21 mouse cellular contexts compared by ENCODE assay signal in the genomic region with DNA sequence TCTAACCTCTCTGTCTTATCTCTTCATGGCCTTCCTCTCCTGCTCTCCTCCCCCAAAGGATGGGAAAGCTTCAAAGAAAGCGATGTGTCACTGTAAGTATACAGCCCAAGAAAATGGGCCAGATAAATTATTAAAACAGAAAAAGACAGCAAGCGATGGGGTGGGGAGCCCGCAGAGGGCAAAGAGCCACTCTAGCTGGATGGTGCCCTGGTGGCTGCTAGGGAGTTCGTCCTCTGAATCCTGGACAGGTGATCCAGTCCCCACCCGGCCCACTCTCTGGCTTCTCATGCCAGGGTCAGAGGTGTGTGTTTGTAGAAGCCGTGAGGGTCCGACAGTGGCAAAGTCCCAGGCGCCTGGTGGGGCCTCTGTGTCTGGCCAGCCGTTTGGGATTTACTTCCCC. TPM values are rescaled to one million over a fixed set of nuclear protein-coding genes. Genes with fewer than 3 reads are reported as not detected.
DNase-seq lines count a peak whose midpoint lies in the region; ATAC-seq lines count a peak whose summit lies in the region.
"Had no signal": no experiment of that assay in that cellular context is flagged by ENCODE, and none has a peak within 500 bp of the region (broad histone marks: within the 10 kb centered on the region; RNA-seq: fewer than 3 reads in every experiment).

No protein-coding gene starts in this region.

- DNase-seq in adrenal gland, postnatal 10 days = peak; percentile 34
- DNase-seq in adrenal gland, adult 8-10 months = no peak
- no peak for DNase-seq in forebrain, embryonic 10.5 days (ENCODE audit: extremely low spot score, low spot score)
- no peak for DNase-seq in forebrain, embryonic 14.5 days (ENCODE audit: low spot score)
- DNase-seq: cerebellum, adult 11 months; cerebellum, adult 18-20 months; cerebellum, adult 8-10 months; cerebellum, adult 9-11 months; cerebellum, postnatal 14 days; cerebellum, postnatal 36 days; embryo, embryonic 11 days had no signal

- H3K27me3 ChIP-seq in forebrain, embryonic 10.5 days (ENCODE audit: poor library complexity, severe bottlenecking) = peaks cover 81% of the 10 kb centered on the region
- peaks cover 9% of the 10 kb centered on the region; the same call in 1 of the 2 replicates for H3K27me3 ChIP-seq in forebrain, embryonic 14.5 days (replicated peaks; ENCODE audit: control insufficient read depth, insufficient read depth, low read length)
- H3K27me3 ChIP-seq in hindbrain, embryonic 13.5 days = peaks cover 20% of the 10 kb centered on the region
- H3K27me3 ChIP-seq in hindbrain, embryonic 16.5 days (replicated peaks; ENCODE audit: control insufficient read depth, insufficient read depth, low read length) = no peaks in the 10 kb centered on the region; the same call in none of the 2 replicates

- peaks cover 61% of the 10 kb centered on the region for H3K4me1 ChIP-seq in forebrain, embryonic 10.5 days
- peaks cover 11% of the 10 kb centered on the region; the same call in 1 of the 2 replicates for H3K4me1 ChIP-seq in forebrain, embryonic 14.5 days (ENCODE audit: control insufficient read depth, insufficient read depth, low read length)
- peaks cover 31% of the 10 kb centered on the region for H3K4me1 ChIP-seq in hindbrain, embryonic 13.5 days (replicated peaks)
- H3K4me1 ChIP-seq in hindbrain, embryonic 16.5 days (ENCODE audit: control insufficient read depth, insufficient read depth, low read depth, low read length) = peaks cover 15% of the 10 kb centered on the region

- WGBS in forebrain, embryonic 10.5 days = 62% methylated on average over 9 of the region's 9 CpGs
- 68% methylated on average over 9 of the region's 9 CpGs for WGBS in forebrain, embryonic 14.5 days
- 68% methylated on average over 9 of the region's 9 CpGs for WGBS in hindbrain, embryonic 13.5 days
- 76% methylated on average over 9 of the region's 9 CpGs for WGBS in hindbrain, embryonic 16.5 days

- no peaks in the 10 kb centered on the region; the same call in 1 of the 2 replicates for H3K9me3 ChIP-seq in forebrain, embryonic 10.5 days
- no peaks in the 10 kb centered on the region for H3K9me3 ChIP-seq in forebrain, embryonic 14.5 days (replicated peaks; ENCODE audit: control insufficient read depth, low read length)
- H3K9me3 ChIP-seq in hindbrain, embryonic 13.5 days = no peaks in the 10 kb centered on the region
- H3K9me3 ChIP-seq in hindbrain, embryonic 16.5 days (ENCODE audit: control insufficient read depth, low read length) = no peaks in the 10 kb centered on the region
- H3K9me3 ChIP-seq: embryonic facial prominence, embryonic 13.5 days; embryonic facial prominence, embryonic 15.5 days; forebrain, embryonic 13.5 days had no signal

- no peak overlapping the region for H3K9ac ChIP-seq in forebrain, embryonic 14.5 days (ENCODE audit: low read length)
- H3K9ac ChIP-seq in hindbrain, embryonic 13.5 days = 0 out of 2 replicates have a peak overlapping the region, but pooled peaks have one; percentile 24
- no peak overlapping the region for H3K9ac ChIP-seq in hindbrain, embryonic 16.5 days (ENCODE audit: low read depth, low read length)
- H3K9ac ChIP-seq: embryonic facial prominence, embryonic 13.5 days; embryonic facial prominence, embryonic 15.5 days; forebrain, embryonic 13.5 days had no signal

- H3K36me3 ChIP-seq in forebrain, embryonic 10.5 days (replicated peaks) = no peaks in the 10 kb centered on the region
- H3K36me3 ChIP-seq in forebrain, embryonic 14.5 days (ENCODE audit: control insufficient read depth, insufficient read depth, low read length) = no peaks in the 10 kb centered on the region
- H3K36me3 ChIP-seq in hindbrain, embryonic 13.5 days = no peaks in the 10 kb centered on the region
- H3K36me3 ChIP-seq in hindbrain, embryonic 16.5 days (ENCODE audit: control insufficient read depth, insufficient read depth, low read length) = no peaks in the 10 kb centered on the region
- H3K36me3 ChIP-seq: embryonic facial prominence, embryonic 13.5 days; embryonic facial prominence, embryonic 15.5 days had no signal

- H3K4me3 ChIP-seq in forebrain, embryonic 10.5 days = no peak overlapping the region
- no peak overlapping the region for H3K4me3 ChIP-seq in forebrain, embryonic 14.5 days (ENCODE audit: low read depth, low read length)
- H3K4me3 ChIP-seq in hindbrain, embryonic 13.5 days = no peak overlapping the region
- no peak overlapping the region for H3K4me3 ChIP-seq in hindbrain, embryonic 16.5 days (ENCODE audit: low read length)
- H3K4me3 ChIP-seq: embryonic facial prominence, embryonic 13.5 days; embryonic facial prominence, embryonic 15.5 days; erythroblast, embryonic 14.5 days; forebrain, embryonic 13.5 days had no signal

- H3K4me2 ChIP-seq in forebrain, embryonic 14.5 days (ENCODE audit: low read length) = no peak overlapping the region
- no peak overlapping the region for H3K4me2 ChIP-seq in hindbrain, embryonic 13.5 days
- no peak overlapping the region for H3K4me2 ChIP-seq in hindbrain, embryonic 16.5 days (ENCODE audit: low read length)
- H3K4me2 ChIP-seq: embryonic facial prominence, embryonic 13.5 days; embryonic facial prominence, embryonic 15.5 days; forebrain, embryonic 13.5 days had no signal

- H3K27ac ChIP-seq in forebrain, embryonic 10.5 days = 0 out of 2 replicates have a peak overlapping the region, but pooled peaks have one; percentile 6
- no peak overlapping the region for H3K27ac ChIP-seq in forebrain, embryonic 14.5 days (ENCODE audit: low read depth, low read length)
- no peak overlapping the region for H3K27ac ChIP-seq in hindbrain, embryonic 13.5 days
- no peak overlapping the region for H3K27ac ChIP-seq in hindbrain, embryonic 16.5 days (ENCODE audit: low read depth, low read length)
- H3K27ac ChIP-seq: embryonic facial prominence, embryonic 13.5 days; embryonic facial prominence, embryonic 15.5 days; forebrain, embryonic 13.5 days had no signal

- no peak for ATAC-seq in forebrain, embryonic 14.5 days
- no peak for ATAC-seq in hindbrain, embryonic 13.5 days (ENCODE audit: low FRiP score)
- no peak for ATAC-seq in hindbrain, embryonic 16.5 days
- ATAC-seq: forebrain, embryonic 13.5 days; forebrain, embryonic 16.5 days had no signal

RNA-seq across cellular contexts. Expression of gene Nkd1, which starts 3.1 kb away (rescaled TPM):
- total RNA-seq in adrenal gland, postnatal 10 days (2021) = 10 to 100 TPM; 35.3 to 40.0 TPM
- 10 to 100 TPM; 38.0 to 56.5 (median 46.5) TPM for total RNA-seq in adrenal gland, adult 8-10 months (2022)
- polyA plus RNA-seq in forebrain, embryonic 10.5 days (2016; fragmentation: Nextera tagmentation; extraction: Ambion mirVana) = 47.2 and 48.5 TPM in 2 replicates
- 35.2 and 40.0 TPM in 2 replicates for polyA plus RNA-seq in forebrain, embryonic 14.5 days (2014; fragmentation: Nextera tagmentation; extraction: Ambion mirVana)
- 53.8 and 76.0 TPM in 2 replicates for polyA plus RNA-seq in hindbrain, embryonic 13.5 days (2015; fragmentation: Nextera tagmentation; extraction: Ambion mirVana)
- polyA plus RNA-seq in hindbrain, embryonic 16.5 days (2015; fragmentation: Nextera tagmentation; extraction: Ambion mirVana) = 45.8 and 63.0 TPM in 2 replicates
- total RNA-seq: common myeloid progenitor, adult 5-6 weeks; MEL had no signal
- polyA plus RNA-seq: C2C12; erythroblast, embryonic 14.5 days had no signal
